Mouse (Mus musculus) MEL (cell line): Measurements from ENCODE around the gene Cdca7l. TPM values are rescaled to one million over a fixed set of nuclear protein-coding genes. Genes with fewer than 3 reads are reported as not detected.

ENCODE experiments used
- DNase-seq: peaks from one replicate; pipeline ENCODE4 v3.0.0; 2011; ENCODE audit warnings: low read depth, low spot score
- H3K27ac ChIP-seq: 2 replicates; pipeline ENCODE4 v1.5.1; 2012; ENCODE audit warnings: low read depth, mild to moderate bottlenecking, control low read depth, low read length, moderate library complexity; ENCODE audit not compliant: control insufficient read depth
- H3K27me3 ChIP-seq, 2 experiments: fragments of 150-350 bp in 1 of 2; sonication (generic) in 1 of 2; 2 replicates each; pipeline ENCODE4 v1.6.1; 2012; ENCODE audit warnings: low read length in 2 of 2, mild to moderate bottlenecking in 2 of 2, improper control_type of control experiment in 1 of 2, moderate library complexity in 1 of 2; ENCODE audit not compliant: insufficient read depth in 2 of 2, control insufficient read depth in 1 of 2
- H3K36me3 ChIP-seq, 2 experiments: 2 replicates each; pipeline ENCODE4 v1.6.1; 2012 to 2014; ENCODE audit warnings: low read length in 2 of 2, improper control_type of control experiment in 1 of 2, inconsistent platforms in 1 of 2, mild to moderate bottlenecking in 1 of 2; ENCODE audit not compliant: insufficient read depth in 2 of 2, control insufficient read depth in 1 of 2
- H3K4me1 ChIP-seq, 2 experiments: fragments of 150-350 bp in 1 of 2; sonication (generic) in 1 of 2; 2 replicates each; pipeline ENCODE4 v1.6.1; 2012; ENCODE audit warnings: low read length in 2 of 2, improper control_type of control experiment in 1 of 2, mild to moderate bottlenecking in 1 of 2; ENCODE audit not compliant: insufficient read depth in 2 of 2, control insufficient read depth in 1 of 2
- H3K4me3 ChIP-seq, 2 experiments: fragments of 150-350 bp in 1 of 2; sonication (generic) in 1 of 2; 2 replicates each; pipeline ENCODE4 v1.5.1; 2012; ENCODE audit warnings: low read depth in 2 of 2, low read length in 2 of 2, mild to moderate bottlenecking in 2 of 2, moderate library complexity in 2 of 2, control low read depth in 1 of 2, improper control_type of control experiment in 1 of 2; ENCODE audit not compliant: control insufficient read depth in 1 of 2, insufficient read depth in 1 of 2
- H3K79me2 ChIP-seq: 2 replicates; pipeline ENCODE4 v1.6.1; 2012; ENCODE audit warnings: mild to moderate bottlenecking, low read length, moderate library complexity; ENCODE audit not compliant: control insufficient read depth, poor library complexity, insufficient read depth
- H3K9ac ChIP-seq: 2 replicates; pipeline ENCODE4 v1.6.1; 2012; ENCODE audit warnings: low read depth, mild to moderate bottlenecking, control low read depth, low read length, moderate library complexity; ENCODE audit not compliant: control insufficient read depth, poor library complexity, severe bottlenecking
- H3K9me3 ChIP-seq: fragments of 150-350 bp; sonication (generic); replicated peaks from 2 replicates; pipeline ENCODE4 v1.6.1; 2012; ENCODE audit warnings: mild to moderate bottlenecking, low read length, improper control_type of control experiment, moderate library complexity; ENCODE audit not compliant: insufficient read depth
- CHD2 ChIP-seq: IDR thresholded peaks from 2 replicates; pipeline ENCODE4 v1.6.1; 2011; ENCODE audit warnings: low read length, improper control_type of control experiment
- CTCF ChIP-seq, 3 experiments: IDR thresholded peaks in 2 of 3; conservative IDR thresholded peaks in 1 of 3; 2 replicates each; pipeline ENCODE4 v1.5.1; 2011 to 2012; ENCODE audit warnings: low read length in 3 of 3, low read depth in 2 of 3, mild to moderate bottlenecking in 2 of 3, improper control_type of control experiment in 1 of 3, inconsistent platforms in 1 of 3, mixed read lengths in 1 of 3, moderate library complexity in 1 of 3; ENCODE audit not compliant: control insufficient read depth in 1 of 3, insufficient read depth in 1 of 3, poor library complexity in 1 of 3, severe bottlenecking in 1 of 3
- E2F4 ChIP-seq: IDR thresholded peaks from 2 replicates; pipeline ENCODE4 v1.6.1; 2011; ENCODE audit warnings: low read depth, low read length, improper control_type of control experiment, borderline replicate concordance
- ELF1 ChIP-seq: IDR thresholded peaks from 2 replicates; pipeline ENCODE4 v1.6.1; 2014; ENCODE audit warnings: low read depth, mild to moderate bottlenecking, inconsistent platforms, low read length, improper control_type of control experiment, moderate library complexity
- ETS1 ChIP-seq: IDR thresholded peaks from 2 replicates; pipeline ENCODE4 v1.6.1; 2012; ENCODE audit warnings: low read depth, mild to moderate bottlenecking, inconsistent platforms, low read length, improper control_type of control experiment, moderate library complexity
- GATA1 ChIP-seq: IDR thresholded peaks from 2 replicates; pipeline ENCODE4 v1.6.1; 2011; ENCODE audit warnings: low read depth, low read length, improper control_type of control experiment
- HCFC1 ChIP-seq: IDR thresholded peaks from 2 replicates; pipeline ENCODE4 v1.6.1; 2012; ENCODE audit warnings: low read depth, mild to moderate bottlenecking, inconsistent platforms, low read length, improper control_type of control experiment, moderate library complexity
- JUND ChIP-seq: IDR thresholded peaks from 2 replicates; pipeline ENCODE4 v1.6.1; 2011; ENCODE audit warnings: low read depth, mild to moderate bottlenecking, improper control_type of control experiment, low read length
- KAT2A ChIP-seq: conservative IDR thresholded peaks from 2 replicates; pipeline ENCODE4 v1.6.1; 2012; ENCODE audit warnings: low read depth, low read length, improper control_type of control experiment, inconsistent platforms
- MAFK ChIP-seq: IDR thresholded peaks from 2 replicates; pipeline ENCODE4 v1.6.1; 2011; ENCODE audit warnings: low read depth, mild to moderate bottlenecking, low read length, improper control_type of control experiment, borderline replicate concordance
- MAX ChIP-seq: IDR thresholded peaks from 2 replicates; pipeline ENCODE4 v1.6.1; 2011; ENCODE audit warnings: low read length, improper control_type of control experiment
- MXI1 ChIP-seq: IDR thresholded peaks from 2 replicates; pipeline ENCODE4 v1.6.1; 2011; ENCODE audit warnings: mild to moderate bottlenecking, low read depth, low read length, improper control_type of control experiment
- MYB ChIP-seq: IDR thresholded peaks from 2 replicates; pipeline ENCODE4 v1.6.1; 2011; ENCODE audit warnings: mild to moderate bottlenecking, low read depth, low read length, improper control_type of control experiment
- MYC ChIP-seq: IDR thresholded peaks from 2 replicates; pipeline ENCODE4 v1.6.1; 2011; ENCODE audit warnings: low read depth, mild to moderate bottlenecking, low read length, improper control_type of control experiment, moderate library complexity
- NRF1 ChIP-seq: IDR thresholded peaks from 2 replicates; pipeline ENCODE4 v1.6.1; 2014; ENCODE audit warnings: low read depth, mild to moderate bottlenecking, inconsistent platforms, low read length, improper control_type of control experiment, moderate library complexity; ENCODE audit not compliant: poor library complexity, insufficient read depth, severe bottlenecking
- POLR2AphosphoS2 ChIP-seq: IDR thresholded peaks from 2 replicates; pipeline ENCODE4 v1.6.1; 2011; ENCODE audit warnings: low read length, improper control_type of control experiment
- POLR2AphosphoS5 ChIP-seq: IDR thresholded peaks from 2 replicates; pipeline ENCODE4 v1.6.1; 2012; ENCODE audit warnings: low read depth, borderline replicate concordance, mild to moderate bottlenecking, inconsistent platforms, low read length, moderate library complexity, mixed read lengths
- RAD21 ChIP-seq: IDR thresholded peaks from 2 replicates; pipeline ENCODE4 v1.6.1; 2011; ENCODE audit warnings: mild to moderate bottlenecking, low read depth, low read length, improper control_type of control experiment
- RCOR1 ChIP-seq: IDR thresholded peaks from 2 replicates; pipeline ENCODE4 v1.6.1; 2012; ENCODE audit warnings: low read depth, mild to moderate bottlenecking, inconsistent platforms, low read length, improper control_type of control experiment
- TAL1 ChIP-seq: IDR thresholded peaks from 2 replicates; pipeline ENCODE4 v1.6.1; 2012; ENCODE audit warnings: mild to moderate bottlenecking, inconsistent platforms, low read length, moderate library complexity, mixed read lengths
- TBP ChIP-seq: IDR thresholded peaks from 2 replicates; pipeline ENCODE4 v1.8.0; 2011; ENCODE audit warnings: low read depth, low read length, improper control_type of control experiment
- TCF12 ChIP-seq: IDR thresholded peaks from 2 replicates; pipeline ENCODE4 v1.6.1; 2014; ENCODE audit warnings: low read depth, mild to moderate bottlenecking, inconsistent platforms, low read length, improper control_type of control experiment, moderate library complexity
- USF2 ChIP-seq, 2 experiments: IDR thresholded peaks; 2 replicates each; pipeline ENCODE4 v1.6.1; 2011 to 2012; ENCODE audit warnings: improper control_type of control experiment in 2 of 2, low read length in 2 of 2, borderline replicate concordance in 1 of 2, inconsistent platforms in 1 of 2, low read depth in 1 of 2, mild to moderate bottlenecking in 1 of 2; ENCODE audit not compliant: insufficient read depth in 1 of 2
- ZC3H11A ChIP-seq: IDR thresholded peaks from 2 replicates; pipeline ENCODE4 v1.6.1; 2012; ENCODE audit warnings: low read depth, mild to moderate bottlenecking, inconsistent platforms, low read length, improper control_type of control experiment
- ZMIZ1 ChIP-seq: IDR thresholded peaks from 2 replicates; pipeline ENCODE4 v1.6.1; 2012; ENCODE audit warnings: low read depth, mild to moderate bottlenecking, inconsistent platforms, low read length, improper control_type of control experiment, moderate library complexity
- ZNF384 ChIP-seq: IDR thresholded peaks from 2 replicates; pipeline ENCODE4 v1.6.1; 2012; ENCODE audit warnings: low read depth, mild to moderate bottlenecking, inconsistent platforms, low read length, improper control_type of control experiment
- polyA plus RNA-seq, 2 experiments: library from polyadenylated mRNA; stranded (reverse) in 1 of 2; unstranded in 1 of 2; fragments of >175 nt in 1 of 2; fragments of >200 nt in 1 of 2; gene quantifications; 2 replicates each; pipeline versions ENCODE4 v1.2.1 to v1.2.4; 2012; ENCODE audit warnings: low replicate concordance in 2 of 2, low read depth in 1 of 2; ENCODE audit not compliant: insufficient read length in 2 of 2, insufficient read depth in 1 of 2, missing spikeins in 1 of 2
- total RNA-seq: library from RNA; depleted of rRNA; stranded (reverse); fragments of 300-350 nt; gene quantifications from 2 replicates; pipeline ENCODE4 v1.2.3, GENCODE M21; 2012

Cdca7l gene
- total and polyA plus RNA-seq, 3 experiments = 93.3 to 1,920 (median 99.6) TPM

GRCm38 (mm10) chr12:117807637-117808036 is 3.5 kb downstream of the Cdca7l start:
- DNase-seq = no peak
- Histone ChIP-seq H3K4me3 (no peak overlapping the region), H3K36me3 (no peaks in the 10 kb centered on the region), H3K9ac (no peak overlapping the region), H3K27ac (no peak overlapping the region), H3K27me3 (no peaks in the 10 kb centered on the region), H3K79me2 (no peaks in the 10 kb centered on the region), H3K4me1 (no peaks in the 10 kb centered on the region), H3K9me3 (no peaks in the 10 kb centered on the region)
- TF ChIP-seq GATA1 = no peak
- TF ChIP-seq TBP = no peak
- no peak for TF ChIP-seq HCFC1
- TF ChIP-seq ZNF384 = no peak
- TF ChIP-seq MAFK = no peak
- TF ChIP-seq TAL1 = no peak
- no peak for TF ChIP-seq ZMIZ1
- no peak for TF ChIP-seq KAT2A
- TF ChIP-seq RCOR1 = no peak
- TF ChIP-seq CHD2 = no peak
- no peak for TF ChIP-seq TCF12
- TF ChIP-seq MAX = no peak
- TF ChIP-seq MYC = no peak
- TF ChIP-seq POLR2AphosphoS2 = no peak
- no peak for TF ChIP-seq CTCF (IDR thresholded peaks at IDR 0.05 in 2 of 3, conservative IDR thresholded peaks at IDR 0.05 in 1 of 3; ENCODE audit: control insufficient read depth in 1 of 3, insufficient read depth in 1 of 3, low read depth in 2 of 3, low read length in 3 of 3, poor library complexity in 1 of 3, severe bottlenecking in 1 of 3)
- TF ChIP-seq USF2 (IDR thresholded peaks at IDR 0.05; ENCODE audit: borderline replicate concordance in 1 of 2, insufficient read depth in 1 of 2, low read depth in 1 of 2, low read length in 2 of 2) = no peak

GRCm38 (mm10) chr12:117808355-117809326 is 4.6 kb downstream of the Cdca7l start:
- H3K79me2 ChIP-seq = no peaks in the 10 kb centered on the region
- no peaks in the 10 kb centered on the region for H3K27me3 ChIP-seq
- no peaks in the 10 kb centered on the region for H3K4me1 ChIP-seq
- H3K36me3 ChIP-seq = no peaks in the 10 kb centered on the region
- no peak for DNase-seq
- no peak overlapping the region for H3K9ac ChIP-seq
- TF ChIP-seq ETS1 = no peak
- no peak for TF ChIP-seq RAD21
- no peak for TF ChIP-seq E2F4
- TF ChIP-seq ZMIZ1 = no peak
- TF ChIP-seq JUND = no peak
- no peak for TF ChIP-seq TAL1
- TF ChIP-seq POLR2AphosphoS5 = no peak
- TF ChIP-seq ZC3H11A = no peak
- no peak for TF ChIP-seq MYB
- TF ChIP-seq TCF12 = no peak
- TF ChIP-seq USF2 (IDR thresholded peaks at IDR 0.05; ENCODE audit: borderline replicate concordance in 1 of 2, insufficient read depth in 1 of 2, low read depth in 1 of 2, low read length in 2 of 2) = no peak
- no peak for TF ChIP-seq ELF1
- TF ChIP-seq RCOR1 = no peak
- no peak for TF ChIP-seq NRF1
- TF ChIP-seq CHD2 = no peak
- TF ChIP-seq MXI1 = no peak
- TF ChIP-seq KAT2A = no peak
- TF ChIP-seq, all 39 proteins: peak for 0
- Histone ChIP-seq H3K27ac (no peak overlapping the region), H3K9me3 (no peaks in the 10 kb centered on the region), H3K4me3 (no peak overlapping the region)
